Mouse (Mus musculus): ENCODE results near the gene Dvl3.

DNA sequence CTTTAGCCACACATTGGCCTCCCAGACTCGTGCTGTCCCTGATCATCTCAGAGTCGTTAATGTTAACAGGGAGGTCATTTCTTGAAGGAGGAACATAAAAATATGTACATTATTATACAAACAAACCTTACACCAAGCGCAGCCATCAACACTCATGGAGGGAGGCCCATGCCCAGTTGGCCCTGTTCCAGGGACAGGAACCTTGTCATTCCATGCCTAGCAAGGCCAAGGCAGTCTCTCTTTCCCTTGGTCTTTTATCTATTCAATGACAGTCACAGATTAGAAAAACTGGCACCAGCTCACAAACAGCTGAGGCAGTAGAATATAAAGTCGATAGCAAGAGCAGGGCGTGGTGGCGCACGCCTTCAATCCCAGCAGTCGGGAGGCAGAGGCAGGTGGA lies 42.6 kb upstream of the Dvl3 start:
- TF ChIP-seq POLR2A (IDR thresholded peaks at IDR 0.05; ENCODE audit: extremely low read depth, insufficient read depth, low read length) = no peak
- no peak for TF ChIP-seq CTCF (IDR thresholded peaks at IDR 0.05; ENCODE audit: extremely low read depth, insufficient read depth, low read length)
